Mouse (Mus musculus) heart, embryonic 12.5 days (tissue): ENCODE data around the gene Ogdh. TPM values are rescaled to one million over a fixed set of nuclear protein-coding genes. Genes with fewer than 3 reads are reported as not detected.

Experiments
- microRNA-seq: library from miRNA; unstranded; fragments of <30 nt; microRNA quantifications from one replicate; pipeline ENCODE4, GENCODE M21; 2017
- polyA plus RNA-seq: library from polyadenylated mRNA; unstranded; fragments of >200 nt; fragmentation: Nextera tagmentation; extraction: Ambion mirVana; gene quantifications from 2 replicates; pipeline ENCODE4 v1.2.1, GENCODE M21; 2016

Gene Ogdh
- polyA plus RNA-seq, 1 experiment from 2014 or later, result 284 TPM

Small RNA genes lying within 50 kb of the gene (microRNA-seq; reads per million reads assigned to microRNA genes)
- gene Mir7651, result 2.1 reads per million

Other genes starting within 250 kb of the Ogdh start
- 2.2 and 2.5 TPM in 2 replicates for gene Camk2b, start 225.3 kb upstream of the Ogdh start, polyA plus RNA-seq
- gene A730071L15Rik, start 91.6 kb upstream of the Ogdh start, polyA plus RNA-seq, result 0.54 TPM in 1 of 2 replicates, not detected in the other
- gene Nudcd3, start 91.2 kb upstream of the Ogdh start, polyA plus RNA-seq, result 35.5 and 36.7 TPM in 2 replicates
- 0.05 TPM in 1 of 2 replicates, not detected in the other for gene Npc1l1, start 61.5 kb upstream of the Ogdh start, polyA plus RNA-seq
- gene Ddx56, start 23.9 kb upstream of the Ogdh start, polyA plus RNA-seq, result 64.2 and 67.1 TPM in 2 replicates
- gene Tmed4, start 16.8 kb upstream of the Ogdh start, polyA plus RNA-seq, result 85.4 and 87.9 TPM in 2 replicates
- gene Zmiz2, start 97.4 kb downstream of the Ogdh start, polyA plus RNA-seq, result 7.0 and 7.5 TPM in 2 replicates
- gene Ppia, start 123.8 kb downstream of the Ogdh start, polyA plus RNA-seq, result 4,539 and 4,606 TPM in 2 replicates
- 306 TPM in 2 replicates for gene H2afv, start 152.8 kb downstream of the Ogdh start, polyA plus RNA-seq
- 29.8 and 32.6 TPM in 2 replicates for gene Purb, start 184.3 kb downstream of the Ogdh start, polyA plus RNA-seq
- gene Myo1g, start 229.3 kb downstream of the Ogdh start, polyA plus RNA-seq, result 0.23 and 0.60 TPM in 2 replicates